Mouse (Mus musculus) right cerebral cortex, adult 2 months (tissue): ENCODE data around the gene Ankrd31.
"Not testable (repeated sequence)": the region's sequence is repeated elsewhere in the genome, so short reads cannot be mapped to it uniquely, and the experiment has no call there.

Experiments used
- DNase-seq, 2 experiments: peaks; one replicate each; pipeline ENCODE4 v3.0.0; 2021 to 2022; ENCODE audit warnings: low spot score in 2 of 2

Ankrd31 gene

DNA sequence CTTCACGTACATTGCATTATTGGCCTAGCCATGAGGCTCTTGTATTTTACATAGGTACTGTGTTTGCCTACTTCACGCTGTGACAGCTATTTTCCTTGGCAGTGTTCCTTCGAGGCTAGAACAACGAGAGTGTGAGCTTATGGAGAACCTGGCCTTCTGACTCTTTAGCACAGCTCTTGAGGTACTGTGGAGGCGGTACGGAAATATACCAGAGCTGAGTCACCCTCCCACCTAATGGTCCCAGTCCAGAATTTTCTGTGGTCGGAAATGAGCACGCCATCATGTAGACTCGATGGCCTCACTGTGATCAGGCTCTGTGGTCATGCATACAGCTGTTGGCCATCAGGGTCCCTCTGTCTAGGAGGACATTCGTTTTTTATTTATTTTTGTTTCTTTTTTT lies 191.6 kb downstream of the Ankrd31 start:
- no peak for DNase-seq

DNA sequence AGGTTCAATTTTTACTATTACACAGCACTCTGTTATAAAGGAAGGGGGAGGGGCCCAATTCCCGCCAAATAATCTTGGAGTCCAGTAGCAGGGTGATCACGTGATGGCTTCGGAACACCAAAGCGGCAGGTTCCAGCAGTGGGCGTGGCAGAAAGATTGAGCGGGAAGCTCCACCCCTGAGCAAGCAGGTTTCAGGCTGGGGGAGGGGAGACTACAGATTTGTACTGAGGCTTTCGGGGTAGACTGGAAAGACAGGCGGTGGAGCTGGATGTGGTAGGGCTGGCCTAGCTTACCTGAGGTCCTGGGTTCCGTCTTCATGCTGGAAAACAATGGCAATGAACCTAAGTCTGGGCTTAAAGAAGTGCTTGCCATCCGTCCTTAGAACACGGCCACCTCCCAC lies 193.4 kb downstream of the Ankrd31 start:
- DNase-seq: not testable (repeated sequence)

DNA sequence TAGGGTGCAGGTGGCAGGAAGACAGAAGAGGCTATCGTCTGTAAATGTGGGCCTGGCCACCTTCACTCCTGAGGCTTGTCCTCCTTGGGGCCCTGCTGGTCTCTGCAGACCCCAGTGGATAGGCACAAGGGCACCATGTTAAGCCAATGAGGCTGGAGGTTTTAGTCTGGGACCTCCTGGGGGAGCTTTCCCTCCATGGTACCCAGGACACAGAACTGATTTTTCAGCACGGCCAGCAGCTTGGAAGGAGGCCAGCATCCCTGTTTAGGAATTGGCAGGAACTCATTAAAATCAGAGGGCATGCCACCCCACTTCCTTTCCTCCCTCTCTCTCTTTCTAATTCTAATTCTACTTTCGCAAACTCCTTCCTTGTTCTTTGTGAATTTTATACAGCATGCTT lies 195.5 kb downstream of the Ankrd31 start:
- no peak for DNase-seq

DNA sequence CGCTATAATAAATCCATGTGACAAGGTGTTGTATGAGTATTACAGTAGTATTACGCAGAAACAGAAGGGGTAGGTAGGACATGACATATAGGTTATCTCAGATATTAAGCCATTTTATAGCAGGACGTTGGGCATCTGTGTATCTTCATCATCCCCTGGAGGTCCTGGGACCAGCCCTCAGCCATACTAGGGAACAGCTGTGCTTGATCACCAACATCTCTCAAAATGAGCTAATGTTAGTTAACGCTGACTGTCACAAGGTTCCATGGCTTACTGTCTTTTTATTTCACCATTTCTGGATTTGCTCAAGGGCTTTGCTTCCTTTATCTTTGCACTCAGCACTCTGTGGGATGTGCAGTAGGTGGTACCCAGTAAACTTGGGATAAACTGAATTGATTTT lies 197.7 kb downstream of the Ankrd31 start:
- DNase-seq: no peak

DNA sequence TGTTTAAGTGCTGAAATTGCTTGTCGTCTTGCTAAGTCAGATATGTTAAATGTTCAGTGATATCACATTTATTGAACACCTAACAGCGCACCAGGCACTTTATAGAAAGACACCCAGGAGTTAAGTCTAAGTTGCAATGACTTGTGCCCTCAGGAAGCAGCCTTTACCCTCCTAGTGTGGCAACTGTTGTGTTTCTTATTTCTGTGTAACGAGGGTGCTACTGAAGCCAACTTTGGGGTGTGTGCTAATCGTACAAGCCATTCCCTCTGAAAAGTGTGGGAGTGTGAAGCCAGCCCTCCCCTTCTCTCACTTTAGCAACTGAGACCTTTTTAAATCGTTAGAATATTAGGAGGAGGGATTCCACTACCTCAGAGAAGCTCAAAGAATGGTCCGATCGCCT lies 199.7 kb downstream of the Ankrd31 start:
- no peak for DNase-seq

DNA sequence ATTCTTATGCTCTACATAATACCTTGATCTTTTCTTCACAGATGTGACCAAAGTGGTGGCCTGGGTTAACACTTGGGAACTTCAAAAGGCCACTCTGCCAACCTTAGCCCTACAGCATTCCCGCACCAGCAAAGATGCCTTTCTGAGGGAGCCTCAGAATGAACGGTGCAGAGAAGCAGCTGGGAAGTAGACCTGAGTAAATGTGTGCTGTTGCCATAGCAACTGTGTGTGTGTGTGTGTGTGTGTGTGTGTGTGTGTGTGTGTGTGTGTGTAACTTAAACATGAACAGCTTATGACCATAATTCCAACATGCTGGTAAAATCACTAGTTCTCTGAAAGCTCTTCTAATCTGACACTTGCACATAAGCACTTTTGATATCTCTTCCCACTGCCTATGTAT lies 203.8 kb downstream of the Ankrd31 start:
- no peak for DNase-seq

DNA sequence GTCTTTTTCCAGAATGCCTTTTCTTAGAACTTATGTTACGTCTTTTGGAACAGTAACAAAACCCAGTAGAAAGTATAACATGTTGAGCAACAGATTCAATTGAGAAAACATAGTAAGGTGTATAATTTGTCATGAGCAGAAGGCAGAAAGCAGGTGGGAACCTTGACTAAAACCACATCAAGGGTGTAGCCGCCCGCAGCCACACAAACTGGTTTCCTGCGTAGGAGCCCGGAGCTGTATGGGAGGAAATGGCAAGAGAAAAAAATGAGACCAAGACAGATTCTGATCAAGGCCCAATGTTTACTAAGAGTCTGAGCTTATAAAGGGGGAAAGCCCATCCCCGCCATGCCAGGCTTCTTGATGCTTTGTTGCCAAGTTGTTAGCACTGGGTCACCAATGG lies 208.4 kb downstream of the Ankrd31 start:
- no peak for DNase-seq
